Mouse (Mus musculus): Measurements from ENCODE around the gene Cyp2w1. TPM values are rescaled to one million over a fixed set of nuclear protein-coding genes. Genes with fewer than 3 reads are reported as not detected.

Cyp2w1 gene
- polyA plus RNA-seq, 1 experiment from 2014 or later = 4.8 TPM

GRCm38 (mm10) chr5:139378986-139379629 lies 26.7 kb downstream of the Cyp2w1 start:
- Histone ChIP-seq H3K4me2 (replicated peaks; ENCODE audit: low read depth) (peak overlapping the region; percentile 17; the same call in 1 of the 2 replicates), H3K4me1 (replicated peaks; ENCODE audit: control insufficient read depth, insufficient read depth) (peaks cover 15% of the 10 kb centered on the region; the same call in 1 of the 2 replicates)
- ATAC-seq (ENCODE audit: low FRiP score, low TSS enrichment) = peak; percentile 43

DNA sequence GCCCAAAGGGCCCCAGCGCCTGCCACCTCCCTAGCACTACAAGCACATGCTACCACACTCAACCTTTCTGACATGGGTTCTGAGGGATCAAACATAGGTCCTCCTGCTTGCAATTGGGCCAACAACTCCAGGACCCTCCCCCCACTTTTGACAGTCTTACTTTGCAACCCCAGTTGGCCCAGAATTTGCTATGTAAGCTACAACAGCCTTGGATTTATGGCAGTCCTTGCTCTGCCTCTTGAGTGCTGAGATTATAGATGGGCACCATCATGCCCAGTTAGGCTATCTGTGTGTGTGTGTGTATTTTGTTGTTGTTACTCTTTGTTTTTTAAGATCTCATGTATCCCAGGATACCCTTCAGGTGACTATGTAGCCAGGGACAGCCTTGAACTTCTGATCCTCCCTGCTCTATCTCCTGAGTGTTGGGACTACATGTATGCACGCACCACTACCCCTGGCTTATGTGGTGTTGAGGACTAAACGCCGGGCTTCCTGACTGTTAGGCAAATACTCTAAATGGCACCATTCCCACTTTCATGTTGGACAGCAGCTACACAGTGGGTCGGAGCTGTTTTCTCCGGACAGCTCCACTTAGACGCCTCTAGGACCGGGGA lies 27.5 kb downstream of the Cyp2w1 start:
- WGBS = 15% methylated on average over 8 of the region's 8 CpGs
- peak overlapping the region; percentile 78 for H3K9ac ChIP-seq (ENCODE audit: low read length)
- H3K27ac ChIP-seq (replicated peaks) = peak overlapping the region; percentile 85
- no peak for TF ChIP-seq CTCF (IDR thresholded peaks at IDR 0.05; ENCODE audit: low read depth)
- no peak for TF ChIP-seq EP300 (optimal IDR thresholded peaks at IDR 0.05)
- H3K4me2 ChIP-seq (replicated peaks; ENCODE audit: low read depth) = peak overlapping the region; percentile 92
- H3K4me1 ChIP-seq (replicated peaks; ENCODE audit: control insufficient read depth, insufficient read depth) = peaks cover 15% of the 10 kb centered on the region; the same call in 1 of the 2 replicates
- DNase-seq (ENCODE audit: low spot score) (no peak), ATAC-seq (ENCODE audit: low FRiP score, low TSS enrichment) (no peak)
- H3K36me3 ChIP-seq (ENCODE audit: control insufficient read depth, insufficient read depth, low read length) = no peaks in the 10 kb centered on the region
- peak overlapping the region; percentile 68 for H3K4me3 ChIP-seq (ENCODE audit: low read depth, low read length)
- no peaks in the 10 kb centered on the region for H3K9me3 ChIP-seq (ENCODE audit: control insufficient read depth, low read length)
- H3K27me3 ChIP-seq (ENCODE audit: control insufficient read depth, insufficient read depth, low read length) = no peaks in the 10 kb centered on the region

More at GRCm38 (mm10) chr5:139378986-139379629, 26.7 kb downstream of the Cyp2w1 start:
- H3K27me3 ChIP-seq (ENCODE audit: control insufficient read depth, insufficient read depth, low read length) = no peaks in the 10 kb centered on the region
- DNase-seq (ENCODE audit: low spot score) = peak; percentile 82
- no peak overlapping the region for H3K9ac ChIP-seq (ENCODE audit: low read length)
- 26% methylated on average over 21 of the region's 21 CpGs for WGBS
- H3K36me3 ChIP-seq (ENCODE audit: control insufficient read depth, insufficient read depth, low read length) = no peaks in the 10 kb centered on the region
- H3K4me3 ChIP-seq (ENCODE audit: low read depth, low read length) = no peak overlapping the region; the same call in 1 of the 2 replicates
- H3K9me3 ChIP-seq (ENCODE audit: control insufficient read depth, low read length) = no peaks in the 10 kb centered on the region
- no peak for TF ChIP-seq CTCF (IDR thresholded peaks at IDR 0.05; ENCODE audit: low read depth)
- TF ChIP-seq EP300 (optimal IDR thresholded peaks at IDR 0.05) = no peak
- H3K27ac ChIP-seq (replicated peaks) = peak overlapping the region; percentile 85

DNA sequence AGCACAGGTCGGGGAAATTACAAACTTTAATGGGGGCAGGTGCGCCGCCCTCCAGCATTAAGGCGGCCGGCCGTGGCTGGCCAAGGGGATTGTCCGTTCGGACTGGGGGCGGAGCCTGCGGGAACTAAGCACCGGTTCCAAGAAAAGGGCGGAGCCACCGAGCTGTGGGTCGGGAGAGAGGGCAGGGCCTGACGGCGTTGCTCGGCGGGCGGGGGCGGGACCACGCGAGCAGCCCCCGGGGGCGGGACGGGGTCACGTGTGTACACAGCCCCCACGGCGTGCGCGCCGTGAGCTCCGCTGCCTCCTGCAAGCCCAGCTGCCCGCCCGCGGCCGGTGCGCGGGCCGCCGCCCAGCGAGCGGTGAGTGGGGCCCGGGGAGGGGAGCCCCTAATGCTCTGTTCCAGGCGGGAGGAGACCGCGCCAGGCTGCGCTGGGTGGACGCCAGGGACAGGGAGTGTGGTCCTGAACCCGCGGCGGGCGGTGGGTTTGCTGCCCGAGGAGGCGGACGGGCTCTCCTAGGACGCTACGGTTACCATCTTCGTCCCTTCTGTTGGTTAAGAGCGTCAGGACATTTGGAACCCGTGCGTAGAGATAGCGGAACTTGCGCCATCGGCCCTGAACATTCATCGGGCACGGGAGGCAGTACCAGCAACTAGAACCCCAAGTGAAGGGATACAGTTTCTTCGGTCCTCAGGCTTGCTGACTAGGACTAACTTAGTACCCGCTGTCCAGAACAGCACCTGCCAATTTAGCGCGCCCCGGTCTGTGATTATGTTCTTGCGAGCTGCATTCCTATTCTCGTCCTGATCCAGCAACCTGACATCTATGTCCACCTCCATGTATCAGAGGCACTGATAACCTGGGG lies 28.2 kb downstream of the Cyp2w1 start:
- peak overlapping the region; percentile 92 for H3K4me2 ChIP-seq (replicated peaks; ENCODE audit: low read depth)
- ATAC-seq (ENCODE audit: low FRiP score, low TSS enrichment) (peak; percentile 86), DNase-seq (ENCODE audit: low spot score) (peak; percentile 96)
- H3K36me3 ChIP-seq (ENCODE audit: control insufficient read depth, insufficient read depth, low read length) = no peaks in the 10 kb centered on the region
- peak overlapping the region; percentile 68 for H3K4me3 ChIP-seq (ENCODE audit: low read depth, low read length)
- H3K4me1 ChIP-seq (replicated peaks; ENCODE audit: control insufficient read depth, insufficient read depth) = peaks cover 15% of the 10 kb centered on the region; the same call in 1 of the 2 replicates
- no peaks in the 10 kb centered on the region for H3K27me3 ChIP-seq (ENCODE audit: control insufficient read depth, insufficient read depth, low read length)
- 2% methylated on average over 68 of the region's 73 CpGs for WGBS
- peak overlapping the region; percentile 85 for H3K27ac ChIP-seq (replicated peaks)
- H3K9ac ChIP-seq (ENCODE audit: low read length) = peak overlapping the region; percentile 78
- TF ChIP-seq CTCF (IDR thresholded peaks at IDR 0.05; ENCODE audit: low read depth) = no peak
- TF ChIP-seq EP300 (optimal IDR thresholded peaks at IDR 0.05) = no peak
- H3K9me3 ChIP-seq (ENCODE audit: control insufficient read depth, low read length) = no peaks in the 10 kb centered on the region

- Histone ChIP-seq H3K27ac (replicated peaks) (peak overlapping the region; percentile 54; the same call in 1 of the 2 replicates), H3K4me3 (ENCODE audit: low read depth, low read length) (no peak overlapping the region), H3K4me1 (replicated peaks; ENCODE audit: control insufficient read depth, insufficient read depth) (peaks cover 15% of the 10 kb centered on the region; the same call in 1 of the 2 replicates), H3K9ac (ENCODE audit: low read length) (no peak overlapping the region), H3K27me3 (ENCODE audit: control insufficient read depth, insufficient read depth, low read length) (no peaks in the 10 kb centered on the region), H3K36me3 (ENCODE audit: control insufficient read depth, insufficient read depth, low read length) (no peaks in the 10 kb centered on the region), H3K9me3 (ENCODE audit: control insufficient read depth, low read length) (no peaks in the 10 kb centered on the region), H3K4me2 (replicated peaks; ENCODE audit: low read depth) (no peak overlapping the region; the same call in 1 of the 2 replicates)
- 65% methylated on average over 16 of the region's 18 CpGs for WGBS
- no peak for ATAC-seq (ENCODE audit: low FRiP score, low TSS enrichment)
- TF ChIP-seq EP300 (optimal IDR thresholded peaks at IDR 0.05) = no peak
- TF ChIP-seq CTCF (IDR thresholded peaks at IDR 0.05; ENCODE audit: low read depth) = no peak; the same call in 1 of the 2 replicates
- no peak for DNase-seq (ENCODE audit: low spot score)
These were observed 29.4 kb downstream of the Cyp2w1 start for GRCm38 (mm10) chr5:139381586-139382513.

DNA sequence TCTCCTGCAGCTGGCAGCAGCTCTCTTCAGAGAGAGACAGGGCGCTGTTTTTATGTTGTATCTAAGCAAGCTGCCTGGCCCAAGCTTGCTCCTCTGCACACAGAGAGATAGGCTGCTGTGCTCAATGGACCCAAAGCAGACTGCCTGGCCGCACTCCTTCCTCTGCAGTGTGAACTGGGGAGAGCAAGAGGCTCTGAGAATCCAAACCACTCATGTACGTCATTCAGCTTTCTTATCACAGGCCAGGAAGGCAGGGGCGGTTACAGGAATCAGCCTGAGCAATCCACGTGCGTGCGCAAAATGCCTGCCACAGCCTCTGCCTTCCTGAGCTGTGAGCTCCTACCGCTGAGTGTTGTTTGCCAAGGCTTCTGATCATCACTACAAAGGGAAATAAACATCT lies 30.3 kb downstream of the Cyp2w1 start:
- 0 out of 2 replicates have a peak overlapping the region, but pooled peaks have one; percentile 14 for H3K9ac ChIP-seq (ENCODE audit: low read length)
- H3K4me1 ChIP-seq (replicated peaks; ENCODE audit: control insufficient read depth, insufficient read depth) = peaks cover 15% of the 10 kb centered on the region; the same call in 1 of the 2 replicates
- peak; percentile 38; the same call in 1 of the 2 replicates for ATAC-seq (ENCODE audit: low FRiP score, low TSS enrichment)
- DNase-seq (ENCODE audit: low spot score) = peak; percentile 70
- TF ChIP-seq CTCF (IDR thresholded peaks at IDR 0.05; ENCODE audit: low read depth) (no peak), EP300 (optimal IDR thresholded peaks at IDR 0.05) (no peak)
- peak overlapping the region; percentile 54; the same call in 1 of the 2 replicates for H3K27ac ChIP-seq (replicated peaks)
- no peaks in the 10 kb centered on the region for H3K9me3 ChIP-seq (ENCODE audit: control insufficient read depth, low read length)
- 53% methylated on average over 8 of the region's 8 CpGs for WGBS
- H3K36me3 ChIP-seq (ENCODE audit: control insufficient read depth, insufficient read depth, low read length) = no peaks in the 10 kb centered on the region
- H3K4me3 ChIP-seq (ENCODE audit: low read depth, low read length) = no peak overlapping the region
- peak overlapping the region; percentile 12; the same call in 1 of the 2 replicates for H3K4me2 ChIP-seq (replicated peaks; ENCODE audit: low read depth)
- H3K27me3 ChIP-seq (ENCODE audit: control insufficient read depth, insufficient read depth, low read length) = no peaks in the 10 kb centered on the region
